Mouse (Mus musculus) cerebellum, postnatal 25 days (tissue): Measurements from ENCODE around the gene Maml2.
"Not testable (repeated sequence)": the region's sequence is repeated elsewhere in the genome, so short reads cannot be mapped to it uniquely, and the experiment has no call there.

ENCODE experiments used
- DNase-seq, 2 experiments: peaks; one replicate each; pipeline ENCODE4 v3.0.0; 2021; ENCODE audit warnings: mixed read lengths in 2 of 2

Maml2 gene

DNA sequence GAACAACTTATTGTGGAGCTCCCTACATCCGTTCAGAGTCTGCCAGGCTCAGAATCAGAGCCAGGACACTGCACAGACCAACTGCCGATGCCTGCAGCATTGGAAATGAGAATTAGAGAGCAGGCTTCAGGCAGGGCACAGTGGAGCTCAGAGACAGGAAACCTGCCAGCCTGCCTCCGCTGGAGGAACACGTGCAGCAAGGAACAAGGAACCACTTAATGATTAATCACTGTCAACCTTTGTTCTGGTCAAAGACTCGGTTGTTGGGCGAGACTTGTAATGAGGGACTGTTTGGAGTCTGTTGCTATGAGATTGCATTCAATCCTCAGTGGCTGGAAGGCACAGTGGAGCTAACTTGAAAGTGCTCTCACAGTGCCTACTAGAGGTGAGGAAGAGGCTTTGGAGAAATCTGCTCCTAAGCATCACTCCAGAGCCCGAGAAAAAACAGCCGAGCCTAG is 383.9 kb downstream of the Maml2 start:
- peak; percentile 67 to 71 for DNase-seq

- DNase-seq, result no peak
These were observed 386.7 kb downstream of the Maml2 start for GRCm38 (mm10) chr9:13684327-13684934.

DNA sequence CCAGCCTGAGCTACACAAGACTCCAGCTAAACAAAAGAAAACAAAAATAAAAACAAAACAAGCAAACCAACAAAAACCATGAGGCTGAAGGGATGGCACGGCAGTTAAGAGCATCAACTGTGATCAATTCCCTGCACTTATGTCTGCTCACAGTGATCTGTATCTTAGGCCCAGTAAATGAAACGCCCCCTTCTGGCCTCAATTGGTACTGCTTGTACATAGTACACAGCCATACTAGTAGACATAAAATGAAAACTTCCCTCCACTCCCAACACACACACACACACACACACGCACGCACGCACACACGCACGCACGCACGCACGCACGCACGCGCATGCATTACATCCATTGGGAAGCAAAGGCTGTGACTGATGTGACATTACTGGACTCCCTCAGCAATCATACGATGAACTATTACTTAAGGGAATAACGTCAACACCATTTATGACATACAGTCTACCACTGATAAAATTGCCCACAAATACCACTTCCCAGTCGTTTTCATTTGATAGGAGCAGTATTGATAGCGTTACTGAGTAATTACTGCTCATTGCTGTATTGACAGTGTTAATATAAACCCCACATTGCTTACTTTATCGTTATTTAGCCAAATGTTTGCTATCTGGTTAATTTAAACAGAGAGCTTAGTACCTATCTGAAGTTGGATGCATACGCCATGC is 389.4 kb downstream of the Maml2 start:
- DNase-seq, result peak in 1 of 2 experiments; percentile 33

DNA sequence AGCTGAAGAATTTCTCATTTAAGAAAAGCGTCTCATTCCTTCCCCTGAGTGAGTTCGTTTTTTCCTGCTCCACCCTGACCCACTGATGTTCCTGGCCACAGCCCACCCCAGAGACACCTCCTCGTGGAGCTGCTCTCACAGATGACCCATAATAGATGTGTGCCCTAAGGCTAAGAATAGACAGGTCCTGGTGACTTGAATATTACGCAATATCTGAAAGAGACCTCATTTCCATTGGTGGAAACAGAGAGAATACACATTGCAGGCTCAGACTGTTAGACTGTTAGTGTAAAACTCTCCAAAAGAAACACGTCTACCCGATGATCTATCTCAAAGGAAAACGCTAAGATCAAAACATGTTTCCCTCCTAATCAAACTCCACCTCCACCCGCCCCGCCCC is 391.2 kb downstream of the Maml2 start:
- DNase-seq, result no peak

- DNase-seq, result no peak
These were observed 392.6 kb downstream of the Maml2 start for GRCm38 (mm10) chr9:13690321-13690720.

GRCm38 (mm10) chr9:13693693-13694284 is 396.0 kb downstream of the Maml2 start:
- DNase-seq, result no peak

- DNase-seq, result peak; percentile 60 to 77
These were observed 396.5 kb downstream of the Maml2 start for GRCm38 (mm10) chr9:13694293-13694692.

GRCm38 (mm10) chr9:13697041-13697811 is 399.5 kb downstream of the Maml2 start:
- no peak for DNase-seq

GRCm38 (mm10) chr9:13697869-13698268 is 400.1 kb downstream of the Maml2 start:
- DNase-seq, result no peak

DNA sequence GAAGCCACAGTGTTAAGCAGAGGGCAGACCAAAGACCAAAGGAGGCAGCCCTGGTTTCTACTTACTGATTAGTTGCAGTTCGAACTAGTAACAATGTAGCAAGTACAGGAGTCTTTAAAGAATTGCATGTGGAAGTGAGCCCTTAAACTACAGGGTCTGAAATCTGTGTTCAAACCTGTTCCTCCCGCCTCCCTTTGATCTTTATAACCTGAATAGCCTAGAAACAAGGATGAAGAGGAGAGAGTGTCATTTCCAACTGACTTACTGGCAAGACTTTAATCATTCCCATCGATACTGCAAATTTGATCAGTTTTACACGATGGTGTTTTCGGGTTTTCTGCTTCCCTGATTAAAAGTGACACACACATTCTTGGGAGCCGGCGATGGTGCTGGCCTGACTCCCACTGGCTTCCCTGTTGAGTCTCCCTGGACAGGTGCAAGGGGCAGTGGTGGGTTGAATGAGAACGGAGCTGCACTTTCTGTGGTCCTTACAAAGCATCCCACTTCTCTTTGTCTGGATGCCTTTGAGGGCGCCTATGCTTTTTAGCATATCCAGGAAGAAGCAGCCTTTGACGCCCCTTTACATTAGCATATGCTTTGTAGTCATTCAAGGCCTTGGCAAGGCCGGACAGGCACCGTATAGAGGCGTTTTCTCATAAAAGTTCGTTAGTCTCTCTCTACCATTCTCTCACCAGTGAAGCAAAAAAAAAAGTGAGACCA is 401.5 kb downstream of the Maml2 start:
- DNase-seq, result no peak

DNA sequence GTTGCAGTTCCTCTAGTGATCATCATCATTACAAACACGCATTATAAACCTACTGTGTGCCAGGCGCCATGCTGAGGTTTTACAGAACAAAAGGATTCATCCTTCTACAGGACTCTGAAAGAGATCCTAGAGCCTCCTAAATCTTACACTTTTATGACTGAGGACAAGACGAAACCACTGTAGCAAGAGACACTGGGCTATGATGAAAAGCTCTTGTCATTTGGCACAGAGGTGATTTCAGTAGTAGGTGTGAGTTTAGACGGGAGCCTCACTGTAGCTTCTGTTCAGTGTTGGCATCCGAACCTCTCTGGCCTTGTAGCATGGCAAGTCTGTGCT is 402.0 kb downstream of the Maml2 start:
- DNase-seq, result no peak

- DNase-seq, result no peak
These were observed 404.0 kb downstream of the Maml2 start for GRCm38 (mm10) chr9:13701773-13702172.

DNA sequence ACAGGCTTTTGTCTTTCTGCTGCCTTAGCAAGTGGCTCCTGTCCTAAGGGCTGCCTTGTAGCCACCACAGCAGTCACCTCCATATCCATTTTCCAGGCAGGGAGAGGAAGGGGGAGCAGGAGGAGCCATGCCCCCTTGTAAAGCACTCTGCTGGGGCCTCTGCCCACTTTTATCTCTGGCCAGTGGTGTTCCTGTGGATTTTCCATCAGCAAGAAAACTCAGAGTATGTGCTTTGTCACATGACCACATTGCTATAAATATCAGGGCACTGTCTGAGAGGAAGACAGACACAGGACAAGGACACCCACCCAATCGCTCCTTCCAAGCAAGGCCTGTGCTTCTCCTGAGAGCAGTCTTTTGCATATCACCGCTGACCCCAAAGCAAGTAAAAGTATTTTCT is 405.3 kb downstream of the Maml2 start:
- DNase-seq, result no peak

DNA sequence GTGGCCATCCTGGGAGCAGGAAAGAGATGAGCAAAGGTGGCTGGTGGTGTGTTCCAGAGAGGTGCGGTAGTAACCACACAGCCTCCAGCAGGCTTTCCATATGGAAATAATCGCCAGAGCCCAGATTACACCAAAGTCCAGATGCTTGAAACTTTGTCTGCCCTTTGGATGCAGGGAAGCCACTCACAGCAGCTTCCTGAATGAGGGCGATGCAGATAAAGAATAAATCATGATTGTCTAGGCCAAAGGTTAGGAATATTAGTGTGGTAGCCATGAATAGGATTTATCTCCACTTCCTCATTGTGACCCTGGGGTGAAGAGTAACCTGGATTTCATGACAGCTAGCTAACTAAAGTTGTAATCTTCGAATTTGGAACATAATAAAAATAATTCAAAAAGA is 407.2 kb downstream of the Maml2 start:
- no peak for DNase-seq

GRCm38 (mm10) chr9:13707066-13707555 is 409.4 kb downstream of the Maml2 start:
- DNase-seq, result no peak

DNA sequence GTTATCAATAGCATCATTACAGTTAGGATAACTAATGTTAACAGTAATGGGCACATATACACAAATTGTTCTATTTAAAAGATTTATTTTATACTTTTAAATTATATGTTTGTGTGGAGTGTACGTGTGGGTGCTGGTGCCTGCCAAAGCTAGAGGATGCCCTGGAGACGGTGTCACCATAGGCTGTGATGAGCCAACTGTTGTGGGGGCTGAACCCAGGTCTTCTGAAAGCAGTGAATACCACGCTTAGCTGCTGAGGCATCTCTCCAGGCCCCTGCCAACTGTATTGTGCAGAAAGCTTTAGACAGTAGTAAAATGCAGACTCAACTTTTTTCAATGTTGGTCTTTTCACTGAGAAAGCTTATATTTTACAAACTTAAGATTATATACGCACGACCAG is 411.7 kb downstream of the Maml2 start:
- no peak for DNase-seq

- DNase-seq, result not testable (repeated sequence)
These were observed 418.1 kb downstream of the Maml2 start for GRCm38 (mm10) chr9:13715891-13716290.

DNA sequence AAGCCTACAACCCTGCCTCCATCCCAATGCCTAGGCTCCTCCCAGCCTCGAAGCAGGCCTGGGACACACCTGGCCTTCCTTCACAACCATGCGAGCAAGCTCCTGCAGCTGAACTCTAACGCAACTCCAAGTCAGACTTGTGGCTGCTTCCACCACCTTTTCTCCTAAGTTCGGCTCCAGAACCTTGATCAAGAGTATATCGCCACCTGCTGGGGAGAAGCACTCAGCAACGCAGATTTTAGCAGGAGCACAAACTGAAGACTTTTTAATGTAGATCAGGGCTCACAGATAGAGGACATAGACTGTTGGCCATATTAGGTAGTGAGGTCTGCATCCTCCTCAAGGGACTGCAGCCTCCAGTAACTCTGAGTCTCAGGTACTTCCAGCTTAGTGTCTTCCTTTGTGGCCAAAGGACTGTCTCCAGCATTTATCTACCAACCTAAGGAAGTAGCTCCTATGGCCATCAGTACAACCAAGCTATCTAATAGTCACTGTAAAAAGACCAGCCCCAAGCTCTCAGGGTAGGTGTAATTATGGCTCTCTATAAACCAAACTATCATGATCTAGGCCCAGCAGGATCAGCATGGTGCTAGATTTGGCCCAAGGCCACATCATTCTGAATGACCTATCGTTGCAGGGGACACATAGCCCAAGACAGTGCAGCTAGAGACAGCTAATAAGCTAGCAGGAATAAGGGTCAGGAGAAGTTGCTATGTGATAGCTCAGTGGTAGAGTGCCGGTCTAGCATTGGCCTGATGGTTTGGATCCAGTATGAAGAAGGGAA is 418.8 kb downstream of the Maml2 start:
- DNase-seq, result peak; percentile 81 to 87

- no peak for DNase-seq
These were observed 450.6 kb downstream of the Maml2 start, which contains the start of gene Mtmr2 for GRCm38 (mm10) chr9:13748404-13748797. TSS of gene Mtmr2 (plus strand) at chr9:13748410.

- peak; percentile 98 to 99 for DNase-seq
These were observed 451.3 kb downstream of the Maml2 start for GRCm38 (mm10) chr9:13748798-13749674.

- no peak for DNase-seq
These were observed 451.9 kb downstream of the Maml2 start for GRCm38 (mm10) chr9:13749675-13749998.
